Mouse (Mus musculus): ENCODE data around the gene Akr1a1. TPM values are rescaled to one million over a fixed set of nuclear protein-coding genes. Genes with fewer than 3 reads are reported as not detected.

Gene Akr1a1
- total and polyA plus RNA-seq, 3 experiments: 373 to 533 (median 470) TPM

GRCm38 (mm10) chr4:116627359-116627716 lies 24.1 kb downstream of the Akr1a1 start:
- H3K9ac ChIP-seq (ENCODE audit: insufficient read depth, low read depth): peak overlapping the region; percentile 85
- in situ Hi-C loops (cut with MboI; ENCODE audit: low pct_ligation_motif_present, low pct_unique_long_range_greater_than_20kb, low sequenced_read_pairs) (no loop called here), dilution Hi-C loops (cut with MboI; ENCODE audit: extremely low pct_ligation_motif_present, extremely low pct_unique_long_range_greater_than_20kb, low sequenced_read_pairs) (no loop called here)
- no peaks in the 10 kb centered on the region for H3K9me3 ChIP-seq (replicated peaks; ENCODE audit: low read length)
- peaks cover 4 to 27% of the 10 kb centered on the region in 2 experiments; a peak in 3 of 4 replicates for H3K4me1 ChIP-seq (ENCODE audit: control insufficient read depth in 1 of 2, insufficient read depth in 2 of 2)
- no peaks in the 10 kb centered on the region for H3K27me3 ChIP-seq (replicated peaks)
- H3K79me2 ChIP-seq (replicated peaks; ENCODE audit: control insufficient read depth, extremely low read depth, insufficient read depth, poor library complexity, severe bottlenecking): peaks cover 37% of the 10 kb centered on the region
- H3K36me3 ChIP-seq (replicated peaks in 1 of 2; ENCODE audit: control insufficient read depth in 1 of 2, insufficient read depth in 1 of 2, low read length in 1 of 2): peaks cover 0 to 20% of the 10 kb centered on the region in 2 experiments
- TF ChIP-seq MXI1 (IDR thresholded peaks at IDR 0.05; ENCODE audit: low read depth, low read length) (no peak), USF1 (IDR thresholded peaks at IDR 0.05; ENCODE audit: low read depth, low read length) (no peak), CHD2 (IDR thresholded peaks at IDR 0.05; ENCODE audit: low read length) (no peak), MAFK (IDR thresholded peaks at IDR 0.05; ENCODE audit: insufficient replicate concordance, low read length) (no peak), GABPA (IDR thresholded peaks at IDR 0.05; ENCODE audit: insufficient replicate concordance, low read depth, low read length) (no peak), PAX5 (IDR thresholded peaks at IDR 0.05; ENCODE audit: low read length) (no peak), JUN (IDR thresholded peaks at IDR 0.05; ENCODE audit: insufficient read depth, low read depth, low read length) (no peak), BHLHE40 (IDR thresholded peaks at IDR 0.05; ENCODE audit: low read depth, low read length) (no peak), CHD1 (IDR thresholded peaks at IDR 0.05; ENCODE audit: low read depth, low read length) (0 out of 2 replicates have a peak, but pooled peaks have one; percentile 82), IRF4 (IDR thresholded peaks at IDR 0.05; ENCODE audit: low read depth, low read length) (no peak), ETS1 (conservative IDR thresholded peaks at IDR 0.05; ENCODE audit: low read depth, low read length) (0 out of 2 replicates have a peak, but pooled peaks have one; percentile 7), NELFE (IDR thresholded peaks at IDR 0.05; ENCODE audit: low read depth, low read length) (peak; percentile 100), SIN3A (IDR thresholded peaks at IDR 0.05; ENCODE audit: low read length) (peak; percentile 97), CTCF (conservative IDR thresholded peaks at IDR 0.05 in 1 of 2, IDR thresholded peaks at IDR 0.05 in 1 of 2; ENCODE audit: low read depth in 2 of 2, low read length in 2 of 2) (no peak), UBTF (IDR thresholded peaks at IDR 0.05; ENCODE audit: low read depth, low read length) (no peak), ZC3H11A (IDR thresholded peaks at IDR 0.05; ENCODE audit: low read depth, low read length) (no peak), ZKSCAN1 (IDR thresholded peaks at IDR 0.05; ENCODE audit: borderline replicate concordance, low read depth, low read length) (no peak), MYC (IDR thresholded peaks at IDR 0.05; ENCODE audit: low read depth, low read length) (no peak; the same call in 1 of the 2 replicates), MAX (IDR thresholded peaks at IDR 0.05; ENCODE audit: low read length) (no peak), RCOR1 (conservative IDR thresholded peaks at IDR 0.05; ENCODE audit: low read depth, low read length) (no peak), USF2 (conservative IDR thresholded peaks at IDR 0.05; ENCODE audit: low read depth, low read length) (no peak), KAT2A (IDR thresholded peaks at IDR 0.05; ENCODE audit: insufficient replicate concordance, low read length) (no peak), TBP (conservative IDR thresholded peaks at IDR 0.05; ENCODE audit: low read depth, low read length) (peak; percentile 98), JUND (conservative IDR thresholded peaks at IDR 0.05; ENCODE audit: low read depth, low read length) (no peak), ZNF384 (IDR thresholded peaks at IDR 0.05; ENCODE audit: low read depth, low read length) (no peak), EP300 (IDR thresholded peaks at IDR 0.05; ENCODE audit: low read length) (no peak), MEF2A (IDR thresholded peaks at IDR 0.05; ENCODE audit: borderline replicate concordance, low read depth, low read length) (no peak), POLR2A (IDR thresholded peaks at IDR 0.05; ENCODE audit: low read depth, low read length) (peak; percentile 99), ELF1 (IDR thresholded peaks at IDR 0.05; ENCODE audit: low read depth, low read length) (peak; percentile 80), TCF12 (IDR thresholded peaks at IDR 0.05; ENCODE audit: low read depth, low read length) (peak; percentile 53; the same call in 1 of the 2 replicates), SMC3 (IDR thresholded peaks at IDR 0.05; ENCODE audit: low read depth, low read length) (no peak), POLR2AphosphoS2 (IDR thresholded peaks at IDR 0.05; ENCODE audit: low read depth, low read length) (peak; percentile 98), MAZ (IDR thresholded peaks at IDR 0.05; ENCODE audit: low read depth, low read length) (no peak; the same call in 1 of the 2 replicates), E2F4 (IDR thresholded peaks at IDR 0.05; ENCODE audit: insufficient replicate concordance, low read depth, low read length) (0 out of 2 replicates have a peak, but pooled peaks have one; percentile 79), RAD21 (IDR thresholded peaks at IDR 0.05; ENCODE audit: low read depth, low read length) (no peak), HCFC1 (IDR thresholded peaks at IDR 0.05; ENCODE audit: low read depth, low read length) (peak; percentile 76), ZMIZ1 (IDR thresholded peaks at IDR 0.05; ENCODE audit: low read depth, low read length) (peak; percentile 93), NRF1 (IDR thresholded peaks at IDR 0.05; ENCODE audit: low read depth, low read length) (0 out of 2 replicates have a peak, but pooled peaks have one; percentile 16)
- peak overlapping the region; percentile 94; the same call in 1 of the 2 replicates for H3K4me2 ChIP-seq (ENCODE audit: insufficient read depth, low read depth, poor library complexity, severe bottlenecking)
- peak overlapping the region; percentile 82 for H3K27ac ChIP-seq (ENCODE audit: insufficient read depth, low read depth)
- H3K4me3 ChIP-seq (replicated peaks in 1 of 3; ENCODE audit: low read depth in 2 of 3, low read length in 2 of 3, poor library complexity in 1 of 3): peak overlapping the region; percentile 90 to 99 (median 97)
- peak; percentile 92 for DNase-seq (ENCODE audit: extremely low read depth)

All from CH12.LX (cell line).